ENCODE assay signal across 9 mouse cellular contexts in genomic region chr9:117393626-117394525, GRCm38 (mm10).
DNase-seq lines count a peak whose midpoint lies in the region; ATAC-seq and TF ChIP-seq lines count a peak whose summit lies in the region.
"Had no signal": no experiment of that assay in that cellular context is flagged by ENCODE, and none has a peak within 500 bp of the region (broad histone marks: within the 10 kb centered on the region; RNA-seq: fewer than 3 reads in every experiment).

No protein-coding gene starts in this region.

- ATAC-seq in forebrain, postnatal 0 days = peak; percentile 50; the same call in 1 of the 2 replicates
- peak; percentile 96 for ATAC-seq in kidney, embryonic 16.5 days (ENCODE audit: low FRiP score, low TSS enrichment)
- peak; percentile 66 for ATAC-seq in neural tube, embryonic 14.5 days (ENCODE audit: low read depth)
- no peak for ATAC-seq in frontal cortex, adult (ENCODE audit: low TSS enrichment)

- no peaks in the 10 kb centered on the region for H3K36me3 ChIP-seq in forebrain, postnatal 0 days (ENCODE audit: insufficient read depth)
- H3K36me3 ChIP-seq in kidney, embryonic 16.5 days (ENCODE audit: insufficient read depth, low read length) = peaks cover 2% of the 10 kb centered on the region; the same call in 1 of the 2 replicates
- no peaks in the 10 kb centered on the region for H3K36me3 ChIP-seq in neural tube, embryonic 14.5 days (ENCODE audit: control insufficient read depth, insufficient read depth, low read length)

- H3K9ac ChIP-seq in forebrain, postnatal 0 days = no peak overlapping the region
- no peak overlapping the region for H3K9ac ChIP-seq in kidney, embryonic 16.5 days (replicated peaks; ENCODE audit: low read length)
- H3K9ac ChIP-seq in neural tube, embryonic 14.5 days (replicated peaks; ENCODE audit: low read depth, low read length) = no peak overlapping the region

- H3K27me3 ChIP-seq in forebrain, postnatal 0 days (ENCODE audit: insufficient read depth, low read length) = no peaks in the 10 kb centered on the region
- no peaks in the 10 kb centered on the region for H3K27me3 ChIP-seq in kidney, embryonic 16.5 days (ENCODE audit: insufficient read depth, low read length)
- no peaks in the 10 kb centered on the region for H3K27me3 ChIP-seq in neural tube, embryonic 14.5 days (ENCODE audit: control insufficient read depth, insufficient read depth, low read length)
- H3K27me3 ChIP-seq: megakaryocyte, embryonic 14.5 days had no signal

- no peaks in the 10 kb centered on the region for H3K9me3 ChIP-seq in forebrain, postnatal 0 days (ENCODE audit: low read length)
- no peaks in the 10 kb centered on the region; the same call in 1 of the 2 replicates for H3K9me3 ChIP-seq in kidney, embryonic 16.5 days (ENCODE audit: low read length)
- H3K9me3 ChIP-seq in neural tube, embryonic 14.5 days (ENCODE audit: control insufficient read depth, low read length) = no peaks in the 10 kb centered on the region

- no peaks in the 10 kb centered on the region for H3K4me1 ChIP-seq in forebrain, postnatal 0 days (ENCODE audit: insufficient read depth)
- peaks cover 9% of the 10 kb centered on the region; the same call in 1 of the 2 replicates for H3K4me1 ChIP-seq in kidney, embryonic 16.5 days (ENCODE audit: insufficient read depth, low read length)
- peaks cover 6% of the 10 kb centered on the region; the same call in 1 of the 2 replicates for H3K4me1 ChIP-seq in neural tube, embryonic 14.5 days (ENCODE audit: control insufficient read depth, insufficient read depth, low read length)
- H3K4me1 ChIP-seq: megakaryocyte, embryonic 14.5 days had no signal

- TF ChIP-seq CTCF in forebrain, postnatal 0 days (IDR thresholded peaks at IDR 0.05; ENCODE audit: low read depth) = peak; percentile 31

- intact Hi-C loops in gastrocnemius, postnatal 14 days (cut with DNase I; ENCODE audit: low total_unique reads) = no loop called here

- DNase-seq in gastrocnemius, postnatal 14 days = peak; percentile 16
- DNase-seq in gastrocnemius, adult 8-10 months (ENCODE audit: low spot score in 2 of 2) = no peak
- DNase-seq in Muller cell, postnatal 12 days (ENCODE audit: inconsistent ontology term) = peak; percentile 2
- DNase-seq in forebrain, postnatal 0 days = peak; percentile 77
- no peak for DNase-seq in frontal cortex, postnatal 25 days (ENCODE audit: low spot score in 2 of 2)

- no peak overlapping the region for H3K4me3 ChIP-seq in forebrain, postnatal 0 days (ENCODE audit: low read depth, low read length)
- no peak overlapping the region for H3K4me3 ChIP-seq in kidney, embryonic 16.5 days (ENCODE audit: low read length)
- H3K4me3 ChIP-seq in neural tube, embryonic 14.5 days (ENCODE audit: low read depth, low read length) = no peak overlapping the region
- H3K4me3 ChIP-seq: megakaryocyte, embryonic 14.5 days had no signal

- no peak overlapping the region for H3K4me2 ChIP-seq in forebrain, postnatal 0 days (ENCODE audit: low read depth)
- H3K4me2 ChIP-seq in kidney, embryonic 16.5 days (replicated peaks; ENCODE audit: low read depth, low read length) = 0 out of 2 replicates have a peak overlapping the region, but pooled peaks have one; percentile 3
- H3K4me2 ChIP-seq in neural tube, embryonic 14.5 days (ENCODE audit: low read depth, low read length) = no peak overlapping the region

- no peak overlapping the region for H3K27ac ChIP-seq in forebrain, postnatal 0 days (ENCODE audit: low read depth, low read length)
- H3K27ac ChIP-seq in kidney, embryonic 16.5 days (ENCODE audit: low read length) = peak overlapping the region; percentile 55; the same call in 1 of the 2 replicates
- H3K27ac ChIP-seq in neural tube, embryonic 14.5 days (ENCODE audit: low read depth, low read length) = 0 out of 2 replicates have a peak overlapping the region, but pooled peaks have one; percentile 13

- 40% methylated on average over 18 of the region's 18 CpGs for WGBS in forebrain, postnatal 0 days
- WGBS in kidney, embryonic 16.5 days = 29% methylated on average over 18 of the region's 18 CpGs
- 44% methylated on average over 18 of the region's 18 CpGs for WGBS in neural tube, embryonic 14.5 days

Comparison
In these comparisons a context has a peak if more than half of its experiments do, and no peak if none do; other contexts are left out.
1. DNase-seq: peak in gastrocnemius, postnatal 14 days (single experiment), Muller cell, postnatal 12 days (single experiment) and forebrain, postnatal 0 days (single experiment); none in gastrocnemius, adult 8-10 months (0 of 2) and frontal cortex, postnatal 25 days (0 of 2).